Mouse (Mus musculus) frontal cortex, postnatal 10 days (tissue): ENCODE data around the gene Hoxb6.

Experiments
- DNase-seq, 2 experiments: peaks; one replicate each; pipeline ENCODE4 v3.0.0; 2022; ENCODE audit warnings: low spot score in 2 of 2, mixed read lengths in 1 of 2

The Hoxb6 gene

DNA sequence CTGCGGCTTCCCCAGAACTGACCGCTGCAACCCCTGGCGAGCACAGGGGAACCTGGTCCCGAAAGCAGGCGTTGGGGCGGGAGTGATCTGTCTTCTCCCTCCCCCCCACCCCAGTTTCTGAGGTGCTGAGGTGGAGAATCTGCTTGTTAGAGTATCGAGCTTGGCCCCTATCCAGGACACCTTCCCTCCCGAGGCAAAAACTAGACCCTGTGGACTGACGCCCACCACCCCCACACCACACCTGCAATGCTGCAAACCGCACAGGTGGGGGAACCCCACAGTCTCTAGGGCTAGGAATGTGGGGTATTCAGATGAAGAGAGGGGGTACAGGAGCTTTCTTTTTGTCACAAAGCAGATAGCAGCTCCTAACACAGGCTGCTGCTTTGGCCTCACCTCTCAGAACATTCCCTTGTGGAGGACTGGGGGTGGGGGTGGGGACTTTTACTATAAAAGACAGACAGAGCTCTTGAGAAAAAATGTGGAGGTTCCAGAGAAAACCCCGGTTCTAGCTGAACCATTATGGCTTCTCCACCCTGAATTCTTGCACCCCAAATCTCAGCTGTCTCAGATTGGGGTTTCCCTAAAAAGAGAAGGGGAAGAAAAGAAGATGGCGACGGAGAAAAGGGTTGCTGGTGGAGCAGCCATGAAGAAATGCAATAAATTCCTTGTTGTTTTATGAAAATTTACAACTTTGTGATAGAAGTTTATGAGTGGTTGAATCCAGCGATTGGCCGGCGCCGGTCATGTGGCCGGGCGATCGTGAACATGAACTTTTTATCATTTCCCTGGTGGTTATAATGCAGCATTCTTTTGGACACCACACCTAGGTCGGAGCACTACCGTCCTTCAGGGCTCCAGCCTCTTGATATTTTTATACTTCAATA is at the start of gene Hoxb6:
TSS of gene Hoxb6 (plus strand) at position 796 of the 884 bp plus-strand sequence.
- DNase-seq = no peak

GRCm38 (mm10) chr11:96250901-96251300 is 41.4 kb upstream of the Hoxb6 start:
- DNase-seq = no peak

DNA sequence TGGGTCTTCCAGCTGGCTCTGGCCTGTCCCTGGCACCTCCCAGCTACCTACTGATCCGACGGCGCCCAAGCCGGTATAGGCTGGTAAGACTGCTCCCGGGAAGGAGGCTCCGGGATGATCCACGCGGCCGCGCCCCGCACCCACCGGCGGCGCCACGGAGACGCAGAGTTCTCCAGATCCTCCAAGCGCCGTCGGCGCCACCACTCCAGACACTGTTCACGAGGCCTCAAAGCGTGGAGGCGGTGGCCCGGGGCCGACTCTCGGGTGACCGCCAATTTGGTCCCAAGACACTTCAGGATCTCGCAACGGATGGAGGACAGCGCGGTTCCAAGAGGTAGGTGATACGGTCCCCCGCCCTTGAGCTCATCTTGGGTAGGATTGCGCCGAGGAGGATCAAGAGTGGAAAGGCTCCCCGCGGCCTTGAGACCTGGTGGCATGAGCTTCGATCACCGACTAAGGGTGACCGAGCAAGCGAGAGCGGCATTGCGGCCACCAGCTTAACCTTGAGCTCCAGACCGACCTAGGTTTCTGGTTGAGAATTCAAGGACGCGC is 40.7 kb upstream of the Hoxb6 start:
- DNase-seq = no peak

DNA sequence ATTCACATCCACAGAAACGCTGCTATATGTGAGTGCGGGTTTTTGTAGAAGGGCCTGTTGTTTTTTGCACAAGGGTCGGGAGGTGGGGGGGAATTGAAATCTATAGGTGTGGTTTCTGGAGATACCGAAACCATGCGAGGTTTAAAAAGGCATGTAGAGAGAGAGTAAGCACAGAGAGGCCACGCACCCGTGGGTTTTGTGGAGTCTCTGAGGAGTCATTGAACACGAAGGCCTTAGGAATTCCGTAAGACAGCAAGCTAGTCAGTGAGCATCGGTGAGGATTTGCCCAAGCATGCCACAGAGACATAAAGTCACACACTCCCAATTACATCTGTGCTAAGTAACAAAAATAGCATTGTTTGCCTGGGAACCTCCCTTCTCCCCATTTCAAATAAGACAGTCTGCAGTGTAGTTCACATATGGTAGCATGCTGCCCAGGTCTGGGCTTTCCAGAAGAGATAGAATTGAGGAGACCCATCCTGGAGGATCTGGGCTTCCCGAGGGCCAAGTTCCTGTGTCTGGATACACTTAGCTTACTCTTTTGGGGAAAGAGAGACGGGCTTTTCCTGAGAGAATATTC is 39.6 kb upstream of the Hoxb6 start:
- DNase-seq = no peak

DNA sequence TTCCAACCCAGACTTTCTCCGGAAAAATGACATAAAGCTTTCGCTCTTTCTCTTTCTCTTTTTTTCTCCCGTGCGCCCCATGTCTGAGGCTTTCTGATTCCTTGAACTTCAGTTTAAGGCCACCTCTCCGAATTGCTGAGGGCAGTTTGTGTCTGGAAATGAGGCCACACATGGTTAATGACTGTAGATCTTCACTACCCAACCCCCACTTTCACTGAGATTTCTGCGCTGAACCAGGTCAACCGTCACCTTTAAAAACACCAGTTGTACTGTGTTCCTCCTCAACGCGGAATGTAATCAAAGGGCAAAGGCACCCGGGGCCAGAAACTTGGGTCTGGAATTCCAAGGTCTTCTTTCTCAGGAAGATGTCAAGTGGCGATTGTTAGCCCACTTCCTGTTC is 38.1 kb upstream of the Hoxb6 start:
- no peak for DNase-seq

- DNase-seq = no peak
Observed at GRCm38 (mm10) chr11:96255111-96255995, 36.9 kb upstream of the Hoxb6 start.

DNA sequence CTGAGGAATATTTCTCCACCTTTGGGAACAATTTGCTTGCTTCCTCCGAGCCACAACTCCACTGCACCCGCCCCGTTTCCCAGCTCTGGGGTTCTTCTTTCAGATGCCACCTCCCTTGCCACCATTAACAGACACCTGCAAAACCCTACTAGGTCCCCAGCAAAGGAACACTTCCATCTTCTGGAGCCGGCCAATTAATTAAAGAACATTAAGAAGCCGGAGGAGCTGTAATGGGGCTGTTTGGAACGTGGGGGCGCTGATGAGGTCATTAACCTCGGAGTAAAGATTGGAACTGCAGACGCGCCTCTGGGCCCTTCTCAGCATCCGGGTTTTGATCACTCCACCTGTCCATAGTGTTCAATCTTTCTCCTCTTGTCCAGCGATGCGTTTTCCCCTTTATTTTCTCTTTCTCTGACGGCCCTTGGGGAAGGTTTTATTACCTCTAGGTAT is 36.3 kb upstream of the Hoxb6 start:
- no peak for DNase-seq

GRCm38 (mm10) chr11:96257141-96257540 is 35.1 kb upstream of the Hoxb6 start:
- DNase-seq = no peak

DNA sequence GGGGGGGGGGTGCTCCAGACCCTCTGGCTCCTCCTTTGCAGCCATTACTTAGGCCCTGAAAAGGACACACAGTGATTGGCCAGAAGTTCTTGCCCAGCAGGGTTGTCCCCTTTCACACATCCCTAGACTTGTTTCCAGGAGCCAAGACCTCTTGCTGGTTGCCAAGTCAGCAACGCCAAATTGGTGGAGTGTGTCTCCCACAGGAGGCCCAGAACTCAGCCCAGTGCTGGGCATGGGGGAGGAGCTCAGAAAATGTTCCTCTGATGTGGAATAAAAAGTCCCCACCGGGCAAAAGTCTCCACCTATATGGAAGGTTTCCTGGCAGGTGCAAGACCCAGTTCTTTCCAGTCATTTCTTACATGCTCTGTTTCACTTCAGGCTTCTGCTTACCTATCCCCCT is 33.2 kb upstream of the Hoxb6 start:
- DNase-seq = no peak

DNA sequence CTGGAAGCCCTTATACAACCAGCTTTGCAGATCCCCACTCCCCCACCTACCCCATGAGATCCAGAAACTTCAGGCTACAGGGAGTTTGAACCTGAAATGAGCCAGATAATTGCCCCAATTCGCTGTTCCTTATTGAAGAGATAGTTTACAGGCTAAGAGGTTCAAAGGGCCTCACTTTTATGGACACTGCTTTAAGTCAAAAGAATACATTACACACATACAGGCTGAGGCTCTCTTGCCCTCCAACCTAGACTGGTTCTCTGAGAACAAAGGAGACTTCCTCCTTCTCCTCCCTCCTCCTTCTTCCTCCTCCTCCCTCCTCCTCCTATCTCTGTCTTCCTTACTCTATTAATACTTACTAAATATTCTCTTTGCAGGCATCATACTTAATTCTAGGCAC is 32.8 kb upstream of the Hoxb6 start:
- DNase-seq = no peak

DNA sequence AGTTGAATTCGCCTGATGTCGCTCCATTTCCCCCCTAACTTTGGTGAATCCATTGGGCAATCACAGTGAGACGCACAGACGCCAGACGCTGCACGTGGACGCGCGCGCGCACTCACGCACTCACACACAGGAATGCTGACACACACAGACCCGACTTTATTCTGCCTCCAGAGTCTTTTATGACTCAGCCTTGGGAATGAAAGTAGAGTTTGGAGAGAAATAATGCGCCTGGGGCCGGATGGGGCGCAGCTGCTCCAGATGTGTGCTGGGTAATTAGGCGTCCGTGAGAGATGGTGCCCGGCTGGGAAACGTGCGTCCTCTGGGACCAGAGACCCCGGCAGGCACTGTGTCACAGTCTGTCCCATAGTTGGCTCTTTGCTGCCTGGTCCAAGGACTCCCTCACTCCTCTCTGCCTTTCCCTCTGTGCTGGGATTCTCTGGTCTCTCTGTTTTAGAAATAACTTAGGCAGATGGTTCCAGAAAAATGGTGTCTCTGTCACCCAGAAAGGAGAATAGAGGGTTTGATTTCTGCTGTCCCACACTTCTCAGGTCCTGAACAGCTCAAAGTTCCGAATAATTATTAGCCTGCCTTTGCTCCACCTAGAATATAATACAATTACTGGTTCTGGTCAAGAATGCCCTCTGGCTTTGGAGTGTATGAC is 31.8 kb upstream of the Hoxb6 start:
- no peak for DNase-seq

DNA sequence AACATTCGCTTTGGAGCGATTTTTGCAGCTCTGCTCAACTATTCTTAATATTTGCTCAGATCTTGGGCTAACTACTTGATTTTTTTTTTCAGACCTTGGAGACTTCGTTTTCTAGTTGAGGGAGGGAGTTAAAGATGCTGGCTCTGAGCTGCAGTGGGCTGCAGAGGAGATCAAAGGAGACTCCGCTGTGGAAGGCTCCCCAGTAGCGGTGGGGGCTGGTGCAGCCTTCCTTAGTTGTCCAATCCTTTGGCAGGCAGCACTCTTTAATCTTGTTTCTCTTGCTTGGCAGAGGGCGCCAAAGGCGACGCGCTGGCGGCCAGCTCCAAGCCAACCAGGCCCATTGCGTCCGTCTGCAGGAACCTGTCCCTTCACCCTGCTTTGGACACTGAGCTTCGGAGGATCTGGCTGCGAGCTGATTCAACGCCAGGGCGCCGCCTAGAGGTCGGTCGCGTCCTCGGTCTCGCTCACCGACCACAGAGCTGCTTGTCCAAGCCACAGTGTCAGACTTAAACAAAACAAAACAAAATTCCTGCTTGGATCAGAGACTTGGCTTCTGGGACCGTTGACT is 30.9 kb upstream of the Hoxb6 start:
- DNase-seq = no peak

DNA sequence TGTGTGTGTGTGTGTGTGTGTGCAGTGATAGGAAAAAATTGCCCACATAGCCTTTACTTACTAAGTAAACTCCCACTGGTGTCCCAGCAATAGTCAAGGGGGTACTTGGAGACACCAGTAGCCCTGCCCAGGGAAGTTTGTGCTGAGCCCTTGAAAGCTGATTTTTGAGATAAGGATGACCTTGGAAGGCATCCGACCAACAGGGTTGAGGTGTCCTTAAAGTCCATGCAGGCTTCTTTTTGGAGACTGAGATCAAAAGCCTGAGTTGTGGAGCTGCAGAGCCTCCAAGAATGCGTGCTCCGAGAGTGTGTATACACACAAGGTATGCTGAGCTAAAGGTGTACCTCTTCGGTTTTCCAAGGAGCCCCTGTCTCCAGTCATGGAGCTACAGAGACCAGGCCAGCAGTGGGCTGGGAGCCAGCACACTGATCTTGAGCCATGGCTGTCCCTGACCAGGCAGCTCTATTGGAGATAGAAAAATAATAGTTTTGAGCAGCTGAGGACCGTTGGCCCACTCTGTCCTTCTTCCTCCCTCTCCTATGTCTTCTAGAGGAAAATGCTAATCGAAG is 29.9 kb upstream of the Hoxb6 start:
- DNase-seq = no peak

GRCm38 (mm10) chr11:96263636-96264389 is 28.5 kb upstream of the Hoxb6 start:
- DNase-seq = no peak

- DNase-seq = no peak
Observed at GRCm38 (mm10) chr11:96264390-96265020, 27.8 kb upstream of the Hoxb6 start.

- DNase-seq = no peak
Observed at GRCm38 (mm10) chr11:96265954-96266353, 26.3 kb upstream of the Hoxb6 start.

GRCm38 (mm10) chr11:96267021-96267920 is 25.0 kb upstream of the Hoxb6 start:
- no peak for DNase-seq

- no peak for DNase-seq
Observed at GRCm38 (mm10) chr11:96268031-96268745, 24.1 kb upstream of the Hoxb6 start.
